Mouse (Mus musculus): ENCODE data around the gene Tm4sf4.

DNA sequence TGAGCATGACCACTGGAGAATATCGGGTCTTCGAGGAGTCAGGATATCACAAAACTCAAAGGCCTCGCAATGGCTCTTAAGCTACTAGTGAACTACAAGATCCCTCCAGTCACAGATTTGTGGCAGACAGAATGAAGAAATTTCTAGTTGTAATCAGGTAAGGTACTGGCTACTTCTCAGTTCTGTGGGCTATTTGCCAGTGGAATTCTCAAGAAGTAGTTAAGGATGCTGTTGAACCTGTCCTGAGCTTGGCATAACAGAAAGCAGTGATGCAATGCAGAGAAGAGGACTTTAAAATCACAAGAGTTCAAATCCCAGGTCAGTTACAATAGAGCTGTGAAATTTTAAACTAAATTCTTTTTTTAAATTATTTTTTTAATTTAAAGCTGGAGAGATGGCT lies 44.2 kb downstream of the Tm4sf4 start:
- TF ChIP-seq CTCF (IDR thresholded peaks at IDR 0.05; ENCODE audit: borderline replicate concordance, insufficient read depth, low read length), result no peak
- TF ChIP-seq POLR2A (IDR thresholded peaks at IDR 0.05; ENCODE audit: low read depth, low read length), result no peak
